Mouse (Mus musculus) limb, embryonic 13.5 days (tissue): ENCODE measurements around the gene Sirt3. TPM values are rescaled to one million over a fixed set of nuclear protein-coding genes. Genes with fewer than 3 reads are reported as not detected.

Experiments used
- ATAC-seq: fragments of 200-750 bp; cut with Nextera tagmentation; 2 replicates; pipeline ENCODE4 v1.8.0; 2017; ENCODE audit warnings: low read depth, moderate number of reproducible peaks, moderate TSS enrichment; ENCODE audit not compliant: low FRiP score
- H3K27ac ChIP-seq: fragments of 300-500 bp; sonication (generic); 2 replicates; pipeline ENCODE4 v1.5.1; 2015; ENCODE audit warnings: inconsistent platforms, mild to moderate bottlenecking, moderate library complexity
- H3K27me3 ChIP-seq: fragments of 300-500 bp; sonication (generic); 2 replicates; pipeline ENCODE4 v1.6.1; 2015; ENCODE audit warnings: mild to moderate bottlenecking, inconsistent platforms
- H3K36me3 ChIP-seq: fragments of 300-500 bp; sonication (generic); 2 replicates; pipeline ENCODE4 v1.6.1; 2015; ENCODE audit warnings: inconsistent platforms, mild to moderate bottlenecking, moderate library complexity
- H3K4me1 ChIP-seq: fragments of 300-500 bp; sonication (generic); 2 replicates; pipeline ENCODE4 v1.6.1; 2015; ENCODE audit warnings: inconsistent platforms
- H3K4me2 ChIP-seq: fragments of 300-500 bp; sonication (generic); replicated peaks from 2 replicates; pipeline ENCODE4 v1.6.1; 2015; ENCODE audit warnings: inconsistent platforms, mild to moderate bottlenecking, moderate library complexity
- H3K4me3 ChIP-seq: fragments of 300-500 bp; sonication (generic); 2 replicates; pipeline ENCODE4 v1.5.1; 2015; ENCODE audit warnings: moderate library complexity, mild to moderate bottlenecking, inconsistent platforms
- H3K9ac ChIP-seq: fragments of 300-500 bp; sonication (generic); 2 replicates; pipeline ENCODE4 v1.6.1; 2015; ENCODE audit warnings: mild to moderate bottlenecking, inconsistent platforms
- H3K9me3 ChIP-seq: fragments of 300-500 bp; sonication (generic); 2 replicates; pipeline ENCODE4 v1.6.1; 2016; ENCODE audit warnings: inconsistent platforms
- WGBS: fragments of 180-500 bp; shearing (Covaris S2); methylation state at CpG from one replicate; pipeline ENCODE4 v1.1.7; 2015; 5-methylcytosine and 5-hydroxymethylcytosine counted together
- polyA plus RNA-seq: library from polyadenylated mRNA; unstranded; fragments of >200 nt; fragmentation: Nextera tagmentation; extraction: Ambion mirVana; gene quantifications from 2 replicates; pipeline ENCODE4 v1.2.1, GENCODE M21; 2015

The Sirt3 gene
- polyA plus RNA-seq, 1 experiment from 2014 or later = 30.1 TPM

- ATAC-seq = no peak
- Histone ChIP-seq H3K4me1 (peaks cover 3% of the 10 kb centered on the region; the same call in 1 of the 2 replicates), H3K4me2 (no peak overlapping the region), H3K9me3 (no peaks in the 10 kb centered on the region), H3K27me3 (no peaks in the 10 kb centered on the region), H3K36me3 (no peaks in the 10 kb centered on the region), H3K9ac (no peak overlapping the region), H3K27ac (no peak overlapping the region), H3K4me3 (no peak overlapping the region)
- WGBS = 94% methylated on average over 4 of the region's 4 CpGs
These were observed 59.4 kb downstream of the Sirt3 start for GRCm38 (mm10) chr7:140822731-140823130.

- Histone ChIP-seq H3K9ac (peak within 1 kb of the TSS; percentile 58), H3K36me3 (no peaks in the 10 kb centered on the region), H3K27me3 (no peaks in the 10 kb centered on the region), H3K4me3 (peak within 1 kb of the TSS; percentile 57), H3K9me3 (no peaks in the 10 kb centered on the region), H3K4me1 (peaks cover 3% of the 10 kb centered on the region; the same call in 1 of the 2 replicates), H3K4me2 (peak within 1 kb of the TSS; percentile 80), H3K27ac (no peak within 1 kb of the TSS)
- ATAC-seq = peak; percentile 76
- WGBS = 2% methylated on average over 21 of the region's 21 CpGs
These were observed 60.3 kb downstream of the Sirt3 start, which contains the start of gene Zfp941 for GRCm38 (mm10) chr7:140821653-140822329. Zfp941 (minus strand) TSS chr7:140822178.

DNA sequence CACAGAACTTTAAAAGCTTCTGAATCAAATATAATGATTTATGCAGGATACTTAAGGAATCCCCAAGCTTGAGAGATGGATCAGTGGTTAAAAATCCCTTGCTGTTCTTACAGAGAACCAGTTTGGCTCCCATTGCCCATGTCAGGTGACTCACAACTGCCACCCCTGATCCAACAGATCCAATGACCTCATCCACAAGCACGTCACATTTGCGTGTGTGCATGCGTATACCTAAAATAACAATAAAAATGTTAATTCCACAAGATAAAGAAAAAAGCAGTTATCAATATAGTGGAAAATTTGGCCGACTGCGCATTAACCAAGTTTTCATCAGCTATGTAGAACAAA lies 60.8 kb downstream of the Sirt3 start:
- Histone ChIP-seq H3K9me3 (no peaks in the 10 kb centered on the region), H3K9ac (no peak overlapping the region), H3K4me1 (peaks cover 3% of the 10 kb centered on the region; the same call in 1 of the 2 replicates), H3K4me2 (peak overlapping the region; percentile 80), H3K36me3 (no peaks in the 10 kb centered on the region), H3K27me3 (no peaks in the 10 kb centered on the region), H3K27ac (no peak overlapping the region), H3K4me3 (peak overlapping the region; percentile 57)
- no peak for ATAC-seq
- WGBS = 49% methylated on average over 5 of the region's 5 CpGs

- Histone ChIP-seq H3K9me3 (no peaks in the 10 kb centered on the region), H3K9ac (no peak overlapping the region), H3K27me3 (no peaks in the 10 kb centered on the region), H3K4me1 (peaks cover 3% of the 10 kb centered on the region; the same call in 1 of the 2 replicates), H3K4me2 (no peak overlapping the region), H3K4me3 (no peak overlapping the region), H3K36me3 (no peaks in the 10 kb centered on the region), H3K27ac (no peak overlapping the region)
- 69% methylated on average over 4 of the region's 4 CpGs for WGBS
- no peak for ATAC-seq
These were observed 61.9 kb downstream of the Sirt3 start for GRCm38 (mm10) chr7:140820173-140820572.

Other genes with a start within 250 kb of the Sirt3 start
- not detected in 2 replicates for gene Olfr53, start 235.9 kb downstream of the Sirt3 start, polyA plus RNA-seq
- gene Olfr539, start 222.4 kb downstream of the Sirt3 start, polyA plus RNA-seq = 0.03 TPM in 2 replicates
- gene Olfr45, start 200.4 kb downstream of the Sirt3 start, polyA plus RNA-seq = 0.04 and 0.13 TPM in 2 replicates
- gene Olfr541, start 185.0 kb downstream of the Sirt3 start, polyA plus RNA-seq = not detected in 2 replicates
- not detected in 2 replicates for gene Cyp2e1, start 118.6 kb downstream of the Sirt3 start, polyA plus RNA-seq
- gene Syce1, start 94.5 kb downstream of the Sirt3 start, polyA plus RNA-seq = 0.67 and 1.1 TPM in 2 replicates
- 2.7 and 3.0 TPM in 2 replicates for gene Zfp941, start 60.1 kb downstream of the Sirt3 start, polyA plus RNA-seq
- gene Urah, start 47.3 kb downstream of the Sirt3 start, polyA plus RNA-seq = 1.0 and 1.4 TPM in 2 replicates
- gene Scgb1c1, start 36.8 kb downstream of the Sirt3 start, polyA plus RNA-seq = not detected in 2 replicates
- gene Odf3, start 34.5 kb downstream of the Sirt3 start, polyA plus RNA-seq = not detected in 2 replicates
- not detected in 2 replicates for gene Gm45785, start 26.0 kb downstream of the Sirt3 start, polyA plus RNA-seq
- 65.2 and 73.1 TPM in 2 replicates for gene Ric8a, start 25.4 kb downstream of the Sirt3 start, polyA plus RNA-seq
- gene Bet1l, start 24.7 kb downstream of the Sirt3 start, polyA plus RNA-seq = 59.2 and 63.6 TPM in 2 replicates
- gene Psmd13, start 341 bp downstream of the Sirt3 start, polyA plus RNA-seq = 251 and 252 TPM in 2 replicates
- gene Cox8b, start 18.1 kb upstream of the Sirt3 start, polyA plus RNA-seq = 9.3 and 10.0 TPM in 2 replicates
- 0.05 and 0.06 TPM in 2 replicates for gene Nlrp6, start 38.6 kb upstream of the Sirt3 start, polyA plus RNA-seq
- 25.9 and 28.0 TPM in 2 replicates for gene Pgghg, start 59.1 kb upstream of the Sirt3 start, polyA plus RNA-seq
- 10.7 and 15.2 TPM in 2 replicates for gene Ifitm5, start 68.0 kb upstream of the Sirt3 start, polyA plus RNA-seq
- gene Gm45717, start 73.6 kb upstream of the Sirt3 start, polyA plus RNA-seq = not detected in 2 replicates
- 1,181 and 1,271 TPM in 2 replicates for gene Ifitm2, start 73.7 kb upstream of the Sirt3 start, polyA plus RNA-seq
- 50.2 and 64.6 TPM in 2 replicates for gene Ifitm1, start 84.9 kb upstream of the Sirt3 start, polyA plus RNA-seq
- gene Ifitm3, start 128.5 kb upstream of the Sirt3 start, polyA plus RNA-seq = 121 and 130 TPM in 2 replicates
- 0.31 TPM in 1 of 2 replicates, not detected in the other for gene Ifitm6, start 135.6 kb upstream of the Sirt3 start, polyA plus RNA-seq
- not detected in 2 replicates for gene Gm17387, start 146.8 kb upstream of the Sirt3 start, polyA plus RNA-seq
- 21.5 and 26.9 TPM in 2 replicates for gene B4galnt4, start 178.8 kb upstream of the Sirt3 start, polyA plus RNA-seq
- gene Pkp3, start 195.9 kb upstream of the Sirt3 start, polyA plus RNA-seq = 23.9 and 25.5 TPM in 2 replicates
- 2.7 and 3.1 TPM in 2 replicates for gene Sigirr, start 218.3 kb upstream of the Sirt3 start, polyA plus RNA-seq
- 1.3 and 2.1 TPM in 2 replicates for gene Ano9, start 235.5 kb upstream of the Sirt3 start, polyA plus RNA-seq
- 85.5 and 89.2 TPM in 2 replicates for gene Ptdss2, start 240.1 kb upstream of the Sirt3 start, polyA plus RNA-seq